Mouse (Mus musculus): ENCODE results near the gene C130050O18Rik.

Gene C130050O18Rik

DNA sequence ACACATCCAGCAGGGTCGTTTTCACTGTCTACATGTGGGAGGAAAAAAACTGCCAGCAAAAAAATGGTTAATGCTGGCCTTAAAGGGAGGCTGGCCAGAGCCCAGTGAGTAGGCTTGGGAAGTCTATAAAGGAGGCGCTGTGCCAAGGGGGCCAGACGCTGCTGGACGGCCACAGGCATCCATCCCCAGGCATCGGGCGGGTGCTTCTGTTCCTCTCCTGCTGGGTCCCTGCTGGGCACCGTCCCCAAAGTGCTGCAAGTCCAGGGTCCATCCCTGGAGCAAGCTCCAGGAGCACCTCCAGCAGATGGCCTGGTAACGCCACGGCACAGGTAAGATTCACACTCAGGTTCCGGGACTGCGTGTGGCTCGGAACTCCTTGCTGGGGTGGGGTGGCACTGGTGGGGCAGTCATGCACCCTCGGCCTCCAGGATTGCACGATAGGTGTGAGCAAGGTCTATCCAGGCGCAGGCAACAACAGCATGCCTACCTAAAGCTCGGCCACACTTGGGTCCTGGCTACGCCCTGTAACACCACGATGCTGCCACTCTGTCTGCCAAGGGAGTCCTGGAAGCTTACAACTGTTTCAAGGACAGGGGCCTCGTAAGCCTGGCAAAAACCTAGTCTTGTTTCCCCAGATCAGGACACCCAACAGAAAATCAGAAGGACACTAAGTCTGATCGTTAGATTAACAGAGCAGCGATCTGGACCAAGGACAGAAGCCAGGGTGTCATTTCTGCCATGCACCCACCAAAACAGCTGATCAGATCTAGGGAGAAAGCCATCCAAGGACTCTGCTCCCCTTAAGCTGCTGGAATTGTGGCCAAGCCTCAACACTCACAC is 18.2 kb downstream of the C130050O18Rik start, which contains the start of gene Gper1:
TSS of gene Gper1 (plus strand) at position 126 of the 840 bp plus-strand sequence.
- no peak for DNase-seq (ENCODE audit: low read depth, low spot score)

DNA sequence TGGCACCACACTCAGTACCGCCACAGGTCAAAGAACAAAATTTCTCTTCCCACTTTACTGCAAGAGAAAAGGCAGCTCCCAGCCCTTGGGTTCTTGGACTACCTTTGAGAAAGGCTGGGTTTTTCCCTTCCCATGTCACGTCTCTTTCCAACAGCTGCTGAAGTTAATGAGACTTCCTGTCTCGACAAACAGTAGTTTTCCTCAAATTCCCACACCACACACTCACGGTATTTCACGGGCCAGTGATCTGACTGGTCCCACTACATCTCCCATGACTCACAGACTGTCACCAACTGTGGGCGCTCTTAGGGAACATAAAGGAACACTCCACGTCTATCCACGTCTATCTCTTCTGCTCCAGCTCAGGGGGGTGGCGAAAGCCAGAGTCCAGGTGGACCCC is 20.1 kb downstream of the C130050O18Rik start:
- DNase-seq (ENCODE audit: low read depth, low spot score) = no peak

DNA sequence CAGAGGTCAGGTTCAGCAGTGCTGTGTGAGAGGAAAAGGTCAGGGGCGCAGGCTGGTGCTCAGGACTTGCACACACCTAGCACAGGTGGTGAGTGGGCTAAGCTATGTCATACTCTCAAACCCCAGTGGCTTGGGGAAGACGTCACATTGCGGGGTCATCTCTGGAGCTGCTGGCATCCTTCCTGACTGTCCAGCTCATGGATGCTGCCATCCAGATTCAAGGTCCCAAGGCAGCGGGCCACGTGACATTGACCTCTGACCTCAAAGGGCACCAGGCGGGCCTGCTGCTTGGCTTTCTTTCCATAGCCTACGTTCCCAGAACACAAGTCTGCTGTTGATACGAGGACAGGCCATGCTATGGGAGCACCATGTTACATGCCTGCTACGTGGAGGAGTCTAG is 21.9 kb downstream of the C130050O18Rik start:
- DNase-seq (ENCODE audit: low read depth, low spot score) = no peak

DNA sequence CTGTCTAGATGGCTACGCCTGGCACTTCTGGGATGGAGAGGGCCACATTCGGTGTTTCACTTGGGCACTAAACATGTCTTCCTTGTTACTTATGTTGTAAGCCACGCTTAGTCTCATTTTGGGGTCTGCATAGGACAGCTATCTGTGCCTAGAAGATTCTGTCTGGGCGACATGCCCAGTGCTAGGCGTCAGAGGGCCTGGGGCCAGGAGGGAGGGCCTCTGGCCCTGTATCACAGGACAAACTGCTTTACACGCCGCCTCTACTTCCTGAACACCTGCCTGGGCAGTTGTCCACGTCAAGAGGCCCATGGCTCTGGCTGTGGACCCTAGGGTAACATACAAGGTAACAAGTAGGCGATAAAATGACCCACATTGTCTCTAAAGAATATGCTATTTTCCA is 22.9 kb downstream of the C130050O18Rik start:
- DNase-seq (ENCODE audit: low read depth, low spot score) = no peak

GRCm38 (mm10) chr5:139429818-139430341 is 24.8 kb downstream of the C130050O18Rik start:
- DNase-seq (ENCODE audit: low read depth, low spot score) = no peak

GRCm38 (mm10) chr5:139432333-139432732 is 27.3 kb downstream of the C130050O18Rik start:
- DNase-seq (ENCODE audit: low read depth, low spot score) = no peak

DNA sequence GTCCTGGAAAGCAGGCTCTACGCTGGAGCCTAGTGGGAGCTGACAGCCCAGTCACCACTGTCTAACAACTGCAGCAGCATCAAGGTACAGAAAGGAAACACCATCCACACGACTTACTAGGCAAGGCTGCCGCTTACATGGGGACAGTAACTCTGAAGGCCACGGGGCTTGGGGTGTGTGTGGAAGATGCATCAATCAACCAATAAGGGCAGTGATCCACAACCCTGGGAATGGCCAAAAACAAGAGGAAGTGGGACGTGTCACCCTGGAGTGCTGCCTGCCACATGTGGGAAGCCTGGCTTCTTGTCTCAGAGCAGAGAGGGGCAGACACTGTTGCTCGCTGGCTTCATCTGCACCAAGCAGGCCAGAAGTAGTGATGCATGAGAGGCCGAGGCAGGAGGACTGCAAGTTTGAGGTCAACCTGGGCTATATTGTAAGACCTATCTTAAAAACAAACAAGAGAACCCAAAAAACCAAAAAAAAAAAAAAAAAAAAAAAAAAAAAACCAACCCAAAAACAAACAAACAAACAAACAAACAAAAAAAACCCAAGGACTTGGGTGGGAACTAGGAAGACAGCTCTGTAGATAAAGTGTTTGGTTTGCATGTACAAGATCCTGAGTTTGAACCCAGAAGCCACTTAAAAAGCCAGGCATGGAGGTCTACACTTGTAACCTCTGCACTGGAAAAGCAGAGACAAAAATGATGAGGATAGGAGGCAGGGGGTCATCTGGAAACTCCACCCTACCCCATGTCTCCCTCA is 27.8 kb downstream of the C130050O18Rik start:
- DNase-seq (ENCODE audit: low read depth, low spot score) = no peak

DNA sequence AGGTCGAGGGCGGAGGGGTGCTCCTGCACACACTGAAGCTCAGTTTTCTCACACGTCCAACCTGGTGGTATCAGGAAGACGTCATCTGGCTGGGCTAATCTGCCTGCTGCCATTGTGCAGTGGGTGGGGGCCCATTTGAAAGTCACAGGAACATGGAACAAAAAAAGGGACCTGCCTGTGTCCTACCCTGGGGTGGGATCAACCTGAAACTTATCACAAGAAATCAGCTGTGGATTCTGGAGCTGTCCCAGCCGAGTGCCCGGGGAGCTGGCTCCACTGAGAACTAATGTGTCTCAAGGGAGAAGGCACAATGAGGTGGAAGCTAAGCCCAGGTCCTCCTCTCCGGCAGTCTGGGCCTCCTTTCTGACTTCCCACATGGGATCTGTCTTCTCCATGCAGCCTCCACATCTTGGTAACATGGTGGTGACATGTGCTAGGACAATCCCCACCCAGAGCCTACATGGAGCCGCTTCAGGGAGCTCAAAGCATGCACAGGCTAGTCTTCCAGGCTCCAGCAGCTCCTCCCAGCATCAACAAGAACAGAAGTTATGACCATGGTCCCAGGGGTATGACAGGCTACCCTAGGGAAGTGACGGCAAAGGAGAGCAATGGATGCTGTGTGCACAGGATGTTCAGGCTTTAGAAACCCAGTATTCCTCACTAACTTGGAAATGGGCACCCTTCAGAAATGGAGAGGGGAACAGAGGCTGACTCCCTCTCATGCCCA is 28.9 kb downstream of the C130050O18Rik start:
- no peak for DNase-seq (ENCODE audit: low read depth, low spot score)

- DNase-seq (ENCODE audit: low read depth, low spot score) = no peak
Measured at GRCm38 (mm10) chr5:139434940-139435339, 29.9 kb downstream of the C130050O18Rik start.

DNA sequence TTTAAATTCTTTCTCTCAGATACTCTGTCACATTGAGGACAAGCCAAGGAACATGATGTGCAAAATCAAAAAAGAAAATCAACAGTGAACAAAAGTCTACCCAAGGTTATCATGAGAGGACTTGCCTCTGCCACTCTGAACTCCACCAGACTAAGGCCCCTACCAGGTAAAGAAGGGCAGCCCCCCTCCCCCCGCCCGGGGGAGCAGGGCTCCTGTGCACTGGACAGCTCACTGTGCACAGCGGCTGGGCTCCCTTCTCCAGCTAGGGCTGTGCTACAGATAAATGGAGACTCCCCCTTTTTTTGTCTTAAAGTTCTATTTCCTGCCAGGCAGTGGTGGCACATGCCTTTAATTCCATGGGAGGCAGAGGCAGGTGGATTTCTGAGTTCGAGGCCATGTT is 32.7 kb downstream of the C130050O18Rik start:
- DNase-seq (ENCODE audit: low read depth, low spot score) = no peak

- DNase-seq (ENCODE audit: low read depth, low spot score) = no peak
Measured at GRCm38 (mm10) chr5:139438440-139438839, 33.4 kb downstream of the C130050O18Rik start.

DNA sequence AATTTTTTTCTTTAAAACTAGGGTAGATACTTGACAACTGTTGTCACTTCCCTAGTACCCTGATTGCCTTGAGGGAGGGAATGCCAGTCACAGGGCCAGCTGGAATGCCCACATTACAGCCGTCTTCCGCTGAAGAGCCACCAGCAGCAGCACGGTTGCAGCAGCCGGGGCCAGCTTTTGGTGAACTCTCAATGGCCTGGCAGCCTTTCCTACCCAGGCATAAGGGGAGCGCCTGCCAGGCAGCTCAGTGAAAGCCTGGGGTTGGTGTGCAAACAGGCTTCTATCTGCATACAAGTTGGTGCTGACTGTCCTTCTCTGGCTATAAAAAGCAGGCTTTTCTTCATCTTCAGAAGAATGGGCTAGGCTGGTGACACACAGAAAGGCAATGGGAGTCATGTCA is 35.4 kb downstream of the C130050O18Rik start:
- no peak for DNase-seq (ENCODE audit: low read depth, low spot score)

DNA sequence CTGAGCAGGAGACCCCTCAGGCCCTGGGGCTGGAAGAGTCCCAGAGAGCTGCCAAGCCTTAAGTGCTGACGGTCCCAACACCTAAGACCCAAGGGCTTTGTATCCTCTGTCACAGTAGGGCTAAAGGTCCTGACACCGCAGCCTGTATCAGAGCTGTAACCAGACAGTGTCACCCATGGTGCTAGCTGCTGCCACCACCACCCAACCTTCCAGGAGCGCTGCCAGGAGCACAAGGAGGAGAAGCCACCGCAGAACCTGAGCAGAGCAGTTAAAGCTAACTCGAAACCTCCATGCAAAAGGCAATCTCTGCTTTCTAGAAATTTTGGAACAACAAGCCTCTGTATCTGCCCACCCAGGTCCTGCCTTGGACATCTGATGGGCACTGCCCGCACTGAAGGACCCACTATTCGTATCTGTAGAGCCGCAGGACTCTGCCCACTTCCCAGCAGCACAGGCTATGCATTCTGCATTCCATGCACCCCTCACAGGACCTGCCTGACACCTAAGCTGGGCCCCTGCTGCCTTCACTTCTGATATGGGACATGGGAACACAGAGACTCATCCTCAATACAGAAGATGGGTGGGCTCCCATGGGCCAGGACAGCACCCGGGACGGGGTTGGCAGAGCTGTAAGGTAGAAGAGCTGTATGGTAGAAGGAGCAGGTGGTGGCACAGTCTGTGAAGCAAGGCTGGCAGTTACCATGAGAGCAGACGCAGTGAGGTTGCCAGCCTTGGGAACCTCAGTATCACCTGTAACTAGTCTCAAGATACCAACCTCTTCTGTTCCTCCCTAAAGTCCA is 36.0 kb downstream of the C130050O18Rik start:
- no peak for DNase-seq (ENCODE audit: low read depth, low spot score)

GRCm38 (mm10) chr5:139441726-139442018 is 36.6 kb downstream of the C130050O18Rik start:
- DNase-seq (ENCODE audit: low read depth, low spot score) = no peak

DNA sequence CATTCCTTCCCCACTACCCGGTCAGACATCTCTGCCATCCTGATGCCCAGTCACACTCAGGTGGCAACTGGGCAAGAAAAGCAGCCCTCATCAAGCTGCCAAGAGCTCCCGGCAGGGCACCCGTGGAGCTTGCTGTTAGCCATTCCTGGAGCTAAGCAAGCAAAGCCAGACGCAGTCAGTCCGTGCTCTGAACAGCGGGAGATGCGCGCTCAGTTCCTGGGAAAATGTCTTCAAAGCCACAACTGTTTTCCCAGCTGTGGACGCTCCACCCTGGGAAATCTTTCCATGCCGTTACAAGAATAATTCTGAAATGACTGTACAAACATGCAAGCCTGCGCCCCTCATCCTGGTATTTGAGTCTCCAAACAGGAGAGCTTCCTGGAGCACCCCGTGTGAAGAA is 37.3 kb downstream of the C130050O18Rik start:
- DNase-seq (ENCODE audit: low read depth, low spot score) = no peak

GRCm38 (mm10) chr5:139442962-139443361 is 37.9 kb downstream of the C130050O18Rik start:
- DNase-seq (ENCODE audit: low read depth, low spot score) = no peak

GRCm38 (mm10) chr5:139445258-139445657 is 40.2 kb downstream of the C130050O18Rik start:
- no peak for DNase-seq (ENCODE audit: low read depth, low spot score)

DNA sequence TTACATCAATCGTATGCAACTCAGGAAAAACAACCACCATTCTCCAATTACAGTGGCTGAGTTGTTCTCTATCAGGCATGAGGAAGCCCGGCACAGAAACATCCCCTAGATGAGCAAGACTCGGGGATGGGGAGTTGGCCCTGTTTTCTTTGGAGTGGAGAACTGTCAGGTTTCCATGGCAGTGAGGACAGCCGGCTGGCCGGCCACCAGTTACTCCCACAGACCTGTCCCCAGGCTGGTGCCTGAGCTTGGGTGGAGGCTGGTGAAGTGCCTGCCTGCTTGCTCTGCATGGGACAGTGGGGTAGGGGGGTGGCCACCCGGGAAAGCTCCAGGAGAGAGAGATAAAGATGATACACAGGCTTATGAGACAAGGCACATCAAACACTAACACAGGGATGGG is 42.9 kb downstream of the C130050O18Rik start:
- no peak for DNase-seq (ENCODE audit: low read depth, low spot score)

DNA sequence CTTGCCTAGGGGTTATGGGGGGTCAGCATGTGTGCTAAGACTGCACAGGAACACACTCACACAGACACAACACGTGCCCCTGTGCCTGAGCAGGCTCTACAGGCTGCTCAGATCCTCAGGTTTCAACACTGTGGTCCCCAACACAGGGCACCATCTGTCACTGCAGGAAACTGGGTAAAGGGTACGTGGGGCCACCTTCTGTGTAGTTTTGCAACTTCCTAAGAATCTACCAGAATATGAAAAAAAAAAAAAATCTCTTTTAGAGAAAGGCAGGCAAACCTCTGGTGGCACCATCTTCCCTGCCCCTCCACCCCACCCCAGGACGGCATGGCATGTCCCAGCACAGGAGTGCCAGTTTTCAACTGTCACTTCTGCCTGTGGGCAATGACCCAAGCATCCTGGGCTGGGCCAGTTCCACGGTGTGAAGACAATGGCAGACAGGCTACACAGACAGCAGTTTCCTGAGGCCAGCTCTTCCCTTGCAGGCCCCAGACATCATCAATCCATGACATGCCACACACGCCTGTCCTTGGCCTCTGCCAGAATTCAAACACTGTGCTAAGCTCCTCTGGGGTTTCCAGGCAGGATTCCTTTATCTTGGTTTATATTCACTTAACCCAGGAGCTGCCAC is 44.2 kb downstream of the C130050O18Rik start:
- DNase-seq (ENCODE audit: low read depth, low spot score) = no peak

DNA sequence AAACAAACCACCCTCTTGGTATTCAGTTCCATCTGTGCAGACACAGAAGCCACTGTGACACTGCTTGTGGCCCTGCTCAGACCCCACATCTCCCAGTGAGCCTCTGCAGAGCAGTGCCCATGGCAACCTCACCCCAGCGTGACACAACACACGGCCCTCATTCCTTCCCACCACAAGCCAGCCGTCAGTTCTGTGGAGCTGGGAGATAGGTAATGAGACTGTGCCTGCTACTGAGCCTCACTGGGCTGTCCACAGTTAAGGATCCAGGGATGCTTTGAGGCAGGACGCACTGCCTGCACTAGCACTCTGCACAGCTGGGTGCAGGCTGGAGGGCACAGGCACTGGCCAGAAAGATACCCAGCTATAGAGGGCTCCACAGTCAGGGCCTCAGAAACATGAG is 44.8 kb downstream of the C130050O18Rik start:
- no peak for DNase-seq (ENCODE audit: low read depth, low spot score)

DNA sequence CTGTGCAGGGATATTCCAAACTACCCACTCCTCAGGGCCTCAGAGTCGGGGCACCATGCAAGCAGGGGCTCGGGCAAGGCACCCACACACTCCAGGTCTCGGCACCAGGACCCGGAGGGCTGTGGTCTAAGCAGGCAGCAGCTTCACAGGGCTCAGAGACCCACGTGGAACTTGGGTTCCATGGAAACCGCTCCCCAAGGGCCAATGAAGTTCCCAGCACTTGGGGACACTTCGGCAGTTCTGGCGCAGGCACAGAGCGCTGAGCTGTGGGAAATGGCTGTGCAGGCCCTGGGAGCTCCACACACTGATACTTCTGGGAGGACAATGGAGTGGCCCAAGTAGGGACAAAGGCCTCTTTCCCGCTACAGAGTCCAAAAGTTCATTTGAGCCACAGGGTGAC is 48.0 kb downstream of the C130050O18Rik start:
- no peak for DNase-seq (ENCODE audit: low read depth, low spot score)
